Comparison of ENCODE assay signal across 11 mouse cellular contexts in the genomic region with DNA sequence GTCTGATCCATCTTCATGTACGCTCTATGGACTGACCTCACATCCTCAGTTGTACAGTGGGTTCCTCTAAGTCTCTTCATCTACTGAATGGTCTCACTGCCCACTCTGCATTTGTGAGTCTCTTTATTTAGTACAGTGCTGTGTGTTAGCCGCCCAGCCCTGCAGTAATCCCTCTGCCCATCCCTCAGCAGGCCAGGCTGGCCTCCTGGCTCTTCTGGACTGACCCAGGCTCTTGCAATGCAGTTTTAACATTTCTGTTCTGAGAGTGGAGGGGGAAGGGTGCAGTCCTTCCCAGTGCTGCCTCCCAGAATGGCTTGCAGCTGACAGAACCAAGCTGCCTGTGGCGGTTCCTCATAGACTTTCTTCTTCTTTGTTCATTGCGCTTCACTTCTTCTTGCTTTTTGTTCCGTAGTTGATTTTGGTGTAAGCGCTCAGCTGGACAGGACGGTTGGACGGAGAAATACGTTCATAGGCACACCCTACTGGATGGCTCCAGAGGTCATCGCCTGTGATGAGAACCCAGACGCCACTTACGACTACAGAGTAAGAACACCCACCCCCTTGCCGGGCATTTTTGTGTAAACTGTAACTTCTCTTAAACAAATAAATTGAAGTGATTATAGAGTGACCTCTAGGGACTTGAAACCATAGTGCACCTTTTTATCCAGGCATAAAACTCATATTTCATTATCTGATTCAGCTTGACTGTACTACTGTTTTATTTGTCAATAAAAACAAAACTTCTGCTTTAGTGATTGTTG.
DNase-seq lines count a peak whose midpoint lies in the region; ATAC-seq lines count a peak whose summit lies in the region.
"Had no signal": no experiment of that assay in that cellular context is flagged by ENCODE, and none has a peak within 500 bp of the region (broad histone marks: within the 10 kb centered on the region; RNA-seq: fewer than 3 reads in every experiment).

No protein-coding gene starts in this region.

- H3K27ac ChIP-seq in heart, embryonic 16.5 days (ENCODE audit: low read length) = no peak overlapping the region
- no peak overlapping the region for H3K27ac ChIP-seq in heart, embryonic 12.5 days (ENCODE audit: poor library complexity, severe bottlenecking)
- H3K27ac ChIP-seq in limb, embryonic 10.5 days = no peak overlapping the region

- no peak overlapping the region for H3K4me3 ChIP-seq in heart, embryonic 16.5 days (ENCODE audit: low read length)
- H3K4me3 ChIP-seq in heart, embryonic 12.5 days = no peak overlapping the region
- H3K4me3 ChIP-seq in limb, embryonic 10.5 days = no peak overlapping the region

- no peaks in the 10 kb centered on the region for H3K27me3 ChIP-seq in heart, embryonic 16.5 days (ENCODE audit: control insufficient read depth, insufficient read depth, low read length)
- no peaks in the 10 kb centered on the region for H3K27me3 ChIP-seq in heart, embryonic 12.5 days (replicated peaks)
- no peaks in the 10 kb centered on the region for H3K27me3 ChIP-seq in limb, embryonic 10.5 days (ENCODE audit: low read depth, poor library complexity, severe bottlenecking)
- H3K27me3 ChIP-seq: Patski had no signal

- no peak overlapping the region for H3K4me2 ChIP-seq in heart, embryonic 16.5 days (ENCODE audit: low read depth, low read length)
- no peak overlapping the region for H3K4me2 ChIP-seq in heart, embryonic 12.5 days
- H3K4me2 ChIP-seq: liver, embryonic 11.5 days had no signal

- no peaks in the 10 kb centered on the region for H3K4me1 ChIP-seq in heart, embryonic 16.5 days (ENCODE audit: control insufficient read depth, insufficient read depth, low read length)
- H3K4me1 ChIP-seq in heart, embryonic 12.5 days (replicated peaks) = peaks cover 12% of the 10 kb centered on the region
- no peaks in the 10 kb centered on the region for H3K4me1 ChIP-seq in limb, embryonic 10.5 days

- peak; percentile 23 for DNase-seq in thymus, postnatal 0 days (ENCODE audit: low spot score)
- no peak for DNase-seq in thymus, postnatal 36 days
- DNase-seq in induced T-regulatory cell, adult 2 months (ENCODE audit: low read depth) = peak; percentile 52
- no peak for DNase-seq in adrenal gland, adult 8-10 months
- DNase-seq in kidney, postnatal 14 days = no peak
- DNase-seq in limb, embryonic 10.5 days (ENCODE audit: low spot score) = no peak
- DNase-seq: kidney, adult 11 months had no signal

- 74% methylated on average over 13 of the region's 13 CpGs for WGBS in heart, embryonic 16.5 days
- WGBS in heart, embryonic 12.5 days = 81% methylated on average over 13 of the region's 13 CpGs
- 89% methylated on average over 13 of the region's 13 CpGs for WGBS in limb, embryonic 10.5 days

- no peaks in the 10 kb centered on the region for H3K9me3 ChIP-seq in heart, embryonic 16.5 days (replicated peaks; ENCODE audit: control insufficient read depth, low read length)
- no peaks in the 10 kb centered on the region for H3K9me3 ChIP-seq in heart, embryonic 12.5 days (replicated peaks)
- no peaks in the 10 kb centered on the region for H3K9me3 ChIP-seq in limb, embryonic 10.5 days (replicated peaks)

- no peak overlapping the region for H3K9ac ChIP-seq in heart, embryonic 16.5 days (ENCODE audit: low read length)
- no peak overlapping the region for H3K9ac ChIP-seq in heart, embryonic 12.5 days

- peaks cover 34% of the 10 kb centered on the region for H3K36me3 ChIP-seq in heart, embryonic 16.5 days (ENCODE audit: control insufficient read depth, insufficient read depth)
- peaks cover 78% of the 10 kb centered on the region for H3K36me3 ChIP-seq in heart, embryonic 12.5 days
- peaks cover 99% of the 10 kb centered on the region for H3K36me3 ChIP-seq in limb, embryonic 10.5 days

- peak; percentile 14; the same call in 1 of the 2 replicates for ATAC-seq in heart, embryonic 16.5 days (replicated peaks; ENCODE audit: extremely low read depth, insufficient read depth, low FRiP score)
- no peak for ATAC-seq in heart, embryonic 12.5 days (ENCODE audit: insufficient number of reproducible peaks, low FRiP score)
- ATAC-seq: Patski had no signal

Comparison
In these comparisons a context has a peak if more than half of its experiments do, and no peak if none do; other contexts are left out.
1. DNase-seq: peak in thymus, postnatal 0 days (single experiment) and induced T-regulatory cell, adult 2 months (single experiment); none in thymus, postnatal 36 days (0 of 2), adrenal gland, adult 8-10 months (single experiment), kidney, postnatal 14 days (single experiment) and limb, embryonic 10.5 days (single experiment).